Mouse (Mus musculus) stomach, embryonic 16.5 days (tissue): ENCODE data around the gene Mrpl10. TPM values are rescaled to one million over a fixed set of nuclear protein-coding genes. Genes with fewer than 3 reads are reported as not detected.

Experiments
- ATAC-seq: fragments of 200-750 bp; cut with Nextera tagmentation; 2 replicates; pipeline ENCODE4 v1.8.0; 2017; ENCODE audit warnings: moderate number of reproducible peaks, moderate TSS enrichment; ENCODE audit not compliant: insufficient read depth, low FRiP score
- H3K27ac ChIP-seq: fragments of 300-500 bp; sonication (generic); 2 replicates; pipeline ENCODE4 v1.5.1; 2014; ENCODE audit warnings: low read length
- H3K27me3 ChIP-seq: fragments of 300-500 bp; sonication (generic); 2 replicates; pipeline ENCODE4 v1.6.1; 2014; ENCODE audit warnings: low read length, control low read depth, mixed read lengths; ENCODE audit not compliant: control insufficient read depth, insufficient read depth
- H3K36me3 ChIP-seq: fragments of 300-500 bp; sonication (generic); 2 replicates; pipeline ENCODE4 v1.6.1; 2014; ENCODE audit warnings: low read length; ENCODE audit not compliant: control insufficient read depth, insufficient read depth
- H3K4me1 ChIP-seq: fragments of 300-500 bp; sonication (generic); 2 replicates; pipeline ENCODE4 v1.6.1; 2014; ENCODE audit warnings: low read length, control low read depth, mixed read lengths; ENCODE audit not compliant: control insufficient read depth, insufficient read depth
- H3K4me2 ChIP-seq: fragments of 300-500 bp; sonication (generic); 2 replicates; pipeline ENCODE4 v1.6.1; 2014; ENCODE audit warnings: low read depth, low read length, mixed read lengths
- H3K4me3 ChIP-seq: fragments of 300-500 bp; sonication (generic); replicated peaks from 2 replicates; pipeline ENCODE4 v1.5.1; 2014; ENCODE audit warnings: mild to moderate bottlenecking, low read length
- H3K9ac ChIP-seq: fragments of 300-500 bp; sonication (generic); 2 replicates; pipeline ENCODE4 v1.6.1; 2014; ENCODE audit warnings: low read length
- H3K9me3 ChIP-seq: fragments of 300-500 bp; sonication (generic); replicated peaks from 2 replicates; pipeline ENCODE4 v1.6.1; 2016; ENCODE audit warnings: low read length, control low read depth; ENCODE audit not compliant: control insufficient read depth
- WGBS: fragments of 180-500 bp; shearing (Covaris S2); extraction: QIAGEN DNeasy Blood & Tissue Kit; methylation state at CpG from one replicate; pipeline ENCODE4 v1.1.7; 2014; 5-methylcytosine and 5-hydroxymethylcytosine counted together
- polyA plus RNA-seq: library from polyadenylated mRNA; unstranded; fragments of >200 nt; fragmentation: Nextera tagmentation; extraction: Ambion mirVana; gene quantifications from 2 replicates; pipeline ENCODE4 v1.2.1, GENCODE M21; 2015

Mrpl10 gene
- polyA plus RNA-seq, 1 experiment from 2014 or later: 76.7 TPM

DNA sequence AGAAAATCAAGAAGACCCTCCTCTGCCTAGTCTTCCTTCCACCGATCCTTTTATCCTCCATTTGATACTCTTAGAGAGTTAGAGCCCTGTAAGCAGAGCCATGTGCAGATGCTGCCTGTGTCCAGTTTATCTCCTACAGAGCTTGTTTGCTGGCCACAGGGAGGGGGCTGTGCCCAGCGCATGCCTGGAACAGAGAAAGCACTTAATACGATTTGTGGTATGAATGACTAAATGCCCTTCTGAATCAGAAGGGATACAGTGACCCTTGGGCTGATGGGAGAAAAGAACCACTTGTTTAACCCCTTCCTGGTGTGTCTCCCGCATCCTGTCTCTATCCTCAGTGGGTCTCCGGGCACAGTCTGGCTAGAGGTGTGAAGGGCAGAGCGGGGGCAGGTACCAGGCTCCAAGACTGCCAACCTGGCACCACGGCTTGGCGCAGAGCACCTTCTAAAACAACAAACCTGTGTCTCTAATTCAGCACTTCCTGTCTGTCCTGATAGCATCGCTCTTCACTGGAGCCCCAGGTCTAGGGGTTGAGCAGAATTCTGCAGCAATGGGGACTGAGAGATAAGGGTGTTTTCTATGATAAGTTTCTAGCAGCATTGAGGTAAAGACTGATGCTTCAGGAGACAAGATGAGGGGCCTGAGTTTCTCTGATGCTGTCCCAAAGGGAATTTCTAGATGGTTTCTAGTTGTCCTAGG lies 34.1 kb upstream of the Mrpl10 start:
- H3K9ac ChIP-seq: no peak overlapping the region
- no peaks in the 10 kb centered on the region for H3K9me3 ChIP-seq
- no peak overlapping the region for H3K27ac ChIP-seq
- H3K36me3 ChIP-seq: no peaks in the 10 kb centered on the region
- 58% methylated on average over 9 of the region's 9 CpGs for WGBS
- no peaks in the 10 kb centered on the region for H3K4me1 ChIP-seq
- peaks cover 7% of the 10 kb centered on the region; the same call in 1 of the 2 replicates for H3K27me3 ChIP-seq
- ATAC-seq: no peak
- H3K4me2 ChIP-seq: no peak overlapping the region
- no peak overlapping the region for H3K4me3 ChIP-seq

DNA sequence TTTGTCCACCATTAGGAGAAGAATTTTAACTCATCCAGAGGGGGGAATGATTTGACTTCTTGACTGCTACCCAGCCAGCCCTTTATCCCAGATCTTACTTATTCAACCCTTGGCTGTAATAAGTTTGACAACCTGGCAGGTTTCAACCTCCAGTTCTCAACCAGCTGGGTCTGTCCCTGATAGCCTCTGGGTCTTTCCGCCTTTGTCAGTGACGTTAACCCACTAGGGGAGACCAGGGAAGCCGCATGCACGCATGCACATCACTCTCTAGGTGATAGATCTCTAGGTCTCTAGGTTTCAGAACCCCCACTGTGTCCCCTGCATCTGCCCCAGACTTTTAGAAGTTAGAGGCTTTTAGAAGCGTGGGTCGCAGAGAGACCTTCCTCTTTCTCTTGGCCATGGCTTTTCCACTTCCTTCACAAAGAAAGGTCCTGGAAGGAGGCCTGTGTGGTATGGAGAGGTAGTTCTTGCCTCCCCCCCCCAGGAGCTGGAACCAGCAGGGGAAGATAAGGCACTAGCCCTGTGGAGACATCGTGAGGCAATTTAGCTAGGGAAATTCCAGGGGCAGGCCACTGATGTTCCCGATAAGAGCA lies 32.1 kb upstream of the Mrpl10 start:
- ATAC-seq: no peak
- Histone ChIP-seq H3K36me3 (no peaks in the 10 kb centered on the region), H3K4me3 (no peak overlapping the region), H3K4me2 (no peak overlapping the region), H3K27me3 (peaks cover 5% of the 10 kb centered on the region; the same call in 1 of the 2 replicates), H3K27ac (no peak overlapping the region), H3K4me1 (0 out of 2 replicates have a peak, but pooled peaks cover 3% of the 10 kb centered on the region), H3K9ac (no peak overlapping the region), H3K9me3 (no peaks in the 10 kb centered on the region)
- WGBS: 52% methylated on average over 8 of the region's 8 CpGs

DNA sequence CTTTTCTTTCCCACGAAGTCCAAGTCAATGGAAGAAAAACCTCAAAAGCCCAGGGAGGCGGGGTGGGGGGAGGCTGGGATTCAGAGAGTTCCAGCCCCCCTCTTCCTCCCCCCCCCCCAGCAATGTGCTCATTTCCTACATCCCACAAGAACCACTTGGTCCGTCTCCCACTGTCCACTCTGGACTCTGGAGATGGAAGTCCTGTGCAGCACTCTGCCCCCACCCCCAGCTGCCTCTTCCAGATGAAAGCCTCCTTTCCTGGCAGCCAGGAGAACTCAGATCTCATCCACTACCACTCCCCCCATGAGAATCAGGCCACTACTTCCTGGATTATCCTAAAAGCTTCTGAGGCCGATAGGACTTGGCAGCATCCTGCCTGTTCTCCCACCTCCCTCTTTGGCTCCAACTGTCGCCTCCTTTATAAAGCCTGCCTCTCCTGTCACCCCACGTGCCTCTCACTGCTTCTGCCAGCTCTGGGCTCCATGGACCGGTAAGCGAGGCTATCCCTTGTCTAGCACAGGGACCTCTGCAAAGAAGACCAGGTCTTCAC lies 28.2 kb upstream of the Mrpl10 start, which contains the start of gene Sp6:
TSS of gene Sp6 (plus strand) at position 274 of the 550 bp plus-strand sequence.
- Histone ChIP-seq H3K4me1 (0 out of 2 replicates have a peak, but pooled peaks cover 9% of the 10 kb centered on the region), H3K9me3 (no peaks in the 10 kb centered on the region), H3K27ac (no peak within 1 kb of the TSS), H3K36me3 (no peaks in the 10 kb centered on the region), H3K4me2 (no peak within 1 kb of the TSS), H3K9ac (peak within 1 kb of the TSS; percentile 21; the same call in 1 of the 2 replicates), H3K4me3 (no peak within 1 kb of the TSS), H3K27me3 (peaks cover 20% of the 10 kb centered on the region)
- WGBS: 27% methylated on average over 8 of the region's 8 CpGs
- peak; percentile 42; the same call in 1 of the 2 replicates for ATAC-seq

DNA sequence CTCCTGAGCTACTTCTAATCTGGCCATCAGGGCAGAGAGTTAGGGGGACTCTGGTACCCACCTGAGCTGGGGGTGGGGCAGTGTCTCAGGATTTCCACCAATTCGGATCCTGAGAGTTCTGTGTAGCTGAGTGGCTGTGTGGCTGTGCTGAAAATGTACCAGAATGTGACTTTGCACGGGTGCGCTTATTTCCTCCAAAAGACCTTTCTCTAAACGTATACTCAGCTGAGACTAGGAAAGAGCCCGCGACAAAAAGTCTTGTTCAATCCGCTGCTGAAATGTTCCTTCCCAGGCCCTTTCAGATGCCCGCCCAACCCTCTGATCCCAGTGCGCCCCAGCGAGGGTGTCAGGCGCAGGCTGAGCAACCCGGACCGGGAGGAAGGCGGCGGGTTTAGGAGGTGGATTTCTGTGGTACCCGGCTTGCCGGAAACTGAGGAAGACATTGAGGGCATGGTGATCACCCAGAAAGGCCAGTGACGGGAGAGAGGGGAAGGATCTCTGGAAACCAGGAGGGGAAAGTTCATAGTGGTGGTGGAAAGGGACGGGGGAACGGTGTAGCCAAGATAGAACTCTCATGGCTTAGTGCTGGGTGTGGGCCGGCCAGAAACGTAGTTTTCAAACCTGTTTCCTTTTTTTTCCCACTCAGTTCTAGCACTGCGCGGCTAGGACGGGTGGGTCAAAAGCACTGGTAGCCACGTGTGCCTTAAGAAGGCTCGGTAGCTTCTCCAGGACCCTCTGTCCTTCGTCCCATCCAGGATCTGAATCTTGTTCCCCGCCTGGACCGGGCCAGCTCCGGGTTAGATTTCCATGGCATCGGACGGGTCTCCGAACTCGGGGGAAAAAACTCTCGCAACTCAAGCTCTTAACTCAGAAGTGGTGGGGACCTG lies 23.4 kb upstream of the Mrpl10 start:
- Histone ChIP-seq H3K4me3 (peak overlapping the region; percentile 46), H3K9ac (peak overlapping the region; percentile 69; the same call in 1 of the 2 replicates), H3K9me3 (no peaks in the 10 kb centered on the region), H3K36me3 (no peaks in the 10 kb centered on the region), H3K27me3 (peaks cover 51% of the 10 kb centered on the region), H3K4me2 (peak overlapping the region; percentile 57), H3K27ac (no peak overlapping the region), H3K4me1 (peaks cover 18% of the 10 kb centered on the region)
- no peak for ATAC-seq
- 1% methylated on average over 36 of the region's 36 CpGs for WGBS

DNA sequence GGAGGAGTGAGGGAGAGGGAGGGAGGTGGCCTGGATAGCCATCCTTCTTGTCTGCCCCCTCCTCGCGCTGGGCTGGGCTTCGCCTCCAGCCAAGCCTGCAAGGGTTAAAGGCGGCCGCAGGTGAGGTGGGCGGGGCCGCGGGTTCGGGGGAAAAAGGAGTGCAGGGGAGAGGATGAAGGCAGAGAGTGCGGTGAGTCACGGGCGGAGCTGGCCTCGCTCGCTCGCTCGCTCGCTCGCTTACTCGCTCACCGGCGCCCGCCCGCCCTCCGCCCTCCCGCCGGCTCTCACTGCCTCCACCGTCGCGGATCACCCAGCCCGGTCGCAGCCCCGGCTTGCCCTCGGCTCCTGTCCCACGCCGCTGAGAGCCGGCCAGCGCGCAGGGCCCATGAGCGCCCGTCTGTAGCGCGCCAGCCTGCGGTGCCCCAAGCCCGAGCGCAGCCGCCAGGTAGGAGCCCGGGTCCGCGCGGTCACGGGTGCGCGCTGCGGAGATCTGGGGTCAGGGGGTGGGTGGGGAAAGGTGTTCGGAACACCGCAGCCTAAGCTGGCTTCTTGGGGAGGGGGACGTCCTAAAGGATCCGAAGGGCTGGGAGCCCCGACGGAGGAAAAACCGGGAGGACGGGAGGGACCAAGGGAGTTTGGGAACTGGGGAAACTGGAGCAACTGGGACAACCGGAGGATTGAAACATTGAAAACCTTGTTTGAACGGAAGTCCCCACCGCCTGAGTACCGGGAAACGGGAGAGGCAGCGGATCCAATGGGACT lies 22.6 kb upstream of the Mrpl10 start:
- peak overlapping the region; percentile 69 for H3K9ac ChIP-seq
- ATAC-seq: peak; percentile 23; the same call in 1 of the 2 replicates
- 2% methylated on average over 64 of the region's 68 CpGs for WGBS
- no peaks in the 10 kb centered on the region for H3K9me3 ChIP-seq
- peaks cover 15% of the 10 kb centered on the region for H3K4me1 ChIP-seq
- peak overlapping the region; percentile 70 for H3K27ac ChIP-seq
- H3K27me3 ChIP-seq: peaks cover 58% of the 10 kb centered on the region
- peak overlapping the region; percentile 57 for H3K4me2 ChIP-seq
- H3K36me3 ChIP-seq: no peaks in the 10 kb centered on the region
- peak overlapping the region; percentile 46 for H3K4me3 ChIP-seq

DNA sequence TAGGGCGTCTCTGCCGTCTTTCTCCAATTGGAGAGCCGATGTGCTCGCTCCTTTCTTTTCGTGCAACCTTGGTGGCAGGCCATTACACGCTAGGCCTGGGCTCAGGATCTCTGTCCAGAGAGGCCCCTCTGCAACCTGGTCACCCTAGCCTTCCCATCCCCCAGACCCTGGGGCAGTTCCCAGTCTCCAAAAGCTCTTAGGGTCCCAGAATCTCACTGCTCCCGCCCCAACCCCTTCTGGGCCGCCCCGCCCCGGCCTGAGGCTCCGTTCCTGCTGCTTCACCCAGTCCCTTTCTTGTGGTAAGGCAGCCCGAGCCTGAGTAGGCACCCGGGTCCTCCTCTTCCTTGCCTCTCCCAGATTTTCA lies 22.0 kb upstream of the Mrpl10 start:
- Histone ChIP-seq H3K27ac (peak overlapping the region; percentile 70), H3K4me1 (peaks cover 15% of the 10 kb centered on the region), H3K9me3 (no peaks in the 10 kb centered on the region), H3K9ac (peak overlapping the region; percentile 69), H3K4me2 (peak overlapping the region; percentile 57; the same call in 1 of the 2 replicates), H3K4me3 (peak overlapping the region; percentile 46), H3K36me3 (no peaks in the 10 kb centered on the region), H3K27me3 (peaks cover 58% of the 10 kb centered on the region)
- no peak for ATAC-seq
- WGBS: 12% methylated on average over 13 of the region's 13 CpGs

DNA sequence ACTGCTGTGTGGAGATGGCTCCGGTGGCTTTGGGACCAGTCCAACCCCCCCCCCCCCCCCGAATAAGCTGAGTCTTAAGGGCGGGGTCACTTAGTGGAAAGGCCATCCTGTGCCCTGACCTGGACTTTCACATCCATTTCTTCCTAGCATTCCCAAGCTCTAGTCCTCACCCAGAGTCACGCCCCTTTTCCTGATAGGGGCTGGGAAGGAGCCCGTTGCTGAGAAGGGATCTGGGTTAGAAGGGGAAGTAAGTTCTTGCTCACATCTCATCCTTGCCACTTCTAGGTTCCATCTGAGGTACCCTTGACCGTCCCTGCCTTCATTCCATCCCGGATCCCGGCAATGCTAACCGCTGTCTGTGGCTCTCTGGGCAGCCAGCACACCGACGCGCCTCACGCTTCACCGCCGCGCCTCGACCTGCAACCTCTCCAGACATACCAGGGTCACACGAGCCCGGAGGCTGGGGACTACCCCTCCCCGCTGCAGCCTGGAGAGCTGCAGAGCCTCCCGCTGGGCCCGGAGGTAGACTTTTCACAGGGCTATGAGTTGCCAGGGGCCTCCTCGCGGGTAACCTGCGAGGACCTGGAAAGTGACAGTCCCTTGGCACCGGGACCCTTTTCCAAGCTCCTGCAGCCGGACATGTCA lies 20.1 kb upstream of the Mrpl10 start:
- WGBS: 2% methylated on average over 27 of the region's 27 CpGs
- ATAC-seq: no peak
- Histone ChIP-seq H3K9me3 (no peaks in the 10 kb centered on the region), H3K4me2 (peak overlapping the region; percentile 95), H3K4me1 (peaks cover 22% of the 10 kb centered on the region), H3K27me3 (peaks cover 50% of the 10 kb centered on the region), H3K27ac (no peak overlapping the region), H3K9ac (peak overlapping the region; percentile 81), H3K4me3 (peak overlapping the region; percentile 62), H3K36me3 (no peaks in the 10 kb centered on the region)
